Mouse (Mus musculus) forebrain, postnatal 0 days (tissue): ENCODE data around the gene Pinlyp. TPM values are rescaled to one million over a fixed set of nuclear protein-coding genes. Genes with fewer than 3 reads are reported as not detected.

Experiments used
- ATAC-seq: fragments of 200-750 bp; cut with Nextera tagmentation; 2 replicates; pipeline ENCODE4 v1.8.0; 2017; ENCODE audit warnings: mild to moderate bottlenecking, moderate library complexity
- DNase-seq: peaks from one replicate; pipeline ENCODE4 v3.0.0-alpha.2; 2015
- H3K27ac ChIP-seq: fragments of 300-500 bp; sonication (generic); 2 replicates; pipeline ENCODE4 v1.5.1; 2014; ENCODE audit warnings: low read depth, mild to moderate bottlenecking, antibody characterized with exemption, low read length, moderate library complexity, mixed read lengths
- H3K27me3 ChIP-seq: fragments of 300-500 bp; sonication (generic); 2 replicates; pipeline ENCODE4 v1.6.1; 2014; ENCODE audit warnings: mild to moderate bottlenecking, low read length, mixed read lengths; ENCODE audit not compliant: insufficient read depth
- H3K36me3 ChIP-seq: fragments of 300-500 bp; sonication (generic); 2 replicates; pipeline ENCODE4 v1.6.1; 2014; ENCODE audit warnings: mild to moderate bottlenecking, moderate library complexity; ENCODE audit not compliant: insufficient read depth
- H3K4me1 ChIP-seq: fragments of 300-500 bp; sonication (generic); 2 replicates; pipeline ENCODE4 v1.6.1; 2014; ENCODE audit warnings: antibody characterized with exemption; ENCODE audit not compliant: insufficient read depth
- H3K4me2 ChIP-seq: fragments of 300-500 bp; sonication (generic); 2 replicates; pipeline ENCODE4 v1.6.1; 2014; ENCODE audit warnings: low read depth, mild to moderate bottlenecking, moderate library complexity
- H3K4me3 ChIP-seq: fragments of 300-500 bp; sonication (generic); 2 replicates; pipeline ENCODE4 v1.5.1; 2014; ENCODE audit warnings: low read depth, low read length, mixed read lengths
- H3K9ac ChIP-seq: fragments of 300-500 bp; sonication (generic); 2 replicates; pipeline ENCODE4 v1.6.1; 2014; ENCODE audit warnings: mild to moderate bottlenecking
- H3K9me3 ChIP-seq: fragments of 300-500 bp; sonication (generic); 2 replicates; pipeline ENCODE4 v1.6.1; 2016; ENCODE audit warnings: low read length
- CTCF ChIP-seq: sonication (generic); IDR thresholded peaks from 2 replicates; pipeline ENCODE4 v1.5.1; 2016; ENCODE audit warnings: antibody characterized with exemption, control low read depth, low read depth
- WGBS: fragments of 180-500 bp; shearing (Covaris S2); extraction: QIAGEN DNeasy Blood & Tissue Kit; methylation state at CpG from one replicate; pipeline ENCODE4 v1.1.7; 2014; 5-methylcytosine and 5-hydroxymethylcytosine counted together
- polyA plus RNA-seq: library from polyadenylated mRNA; unstranded; fragments of >200 nt; fragmentation: Nextera tagmentation; extraction: Ambion mirVana; gene quantifications from 2 replicates; pipeline ENCODE4 v1.2.1, GENCODE M21; 2015
- total RNA-seq: library from RNA; depleted of rRNA; stranded (reverse); fragments of >200 nt; gene quantifications from 2 replicates; pipeline ENCODE4 v1.2.3, GENCODE M21; 2014

Pinlyp gene
- total and polyA plus RNA-seq, 2 experiments from 2014 or later = 0.43 TPM; not detected in 1

GRCm38 (mm10) chr7:24588336-24588735 is 42.4 kb upstream of the Pinlyp start:
- DNase-seq = no peak
- Histone ChIP-seq H3K9me3 (no peaks in the 10 kb centered on the region), H3K4me1 (peaks cover 3% of the 10 kb centered on the region; the same call in 1 of the 2 replicates), H3K9ac (no peak overlapping the region; the same call in 1 of the 2 replicates), H3K4me2 (no peak overlapping the region), H3K27ac (no peak overlapping the region), H3K27me3 (no peaks in the 10 kb centered on the region), H3K4me3 (no peak overlapping the region), H3K36me3 (no peaks in the 10 kb centered on the region)
- no peak for TF ChIP-seq CTCF
- no peak for ATAC-seq
- WGBS = 87% methylated on average over 13 of the region's 13 CpGs

GRCm38 (mm10) chr7:24587330-24588105 is 41.6 kb upstream of the Pinlyp start, which contains the start of the genes Ethe1 and Zfp575:
Ethe1 (plus strand) TSS chr7:24587543.
Zfp575 (minus strand) TSS chr7:24587641.
- TF ChIP-seq CTCF = peak; percentile 1; the same call in 1 of the 2 replicates
- peak; percentile 93 for DNase-seq
- Histone ChIP-seq H3K4me3 (peak within 1 kb of the TSS; percentile 73), H3K27me3 (no peaks in the 10 kb centered on the region), H3K9me3 (no peaks in the 10 kb centered on the region), H3K9ac (peak within 1 kb of the TSS; percentile 94), H3K4me2 (peak within 1 kb of the TSS; percentile 75), H3K4me1 (no peaks in the 10 kb centered on the region), H3K36me3 (no peaks in the 10 kb centered on the region), H3K27ac (peak within 1 kb of the TSS; percentile 80)
- 4% methylated on average over 30 of the region's 30 CpGs for WGBS
- ATAC-seq = peak; percentile 92

- 7% methylated on average over 8 of the region's 8 CpGs for WGBS
- H3K4me2 ChIP-seq = peak overlapping the region; percentile 75
- H3K9ac ChIP-seq = peak overlapping the region; percentile 94
- no peaks in the 10 kb centered on the region for H3K27me3 ChIP-seq
- H3K4me3 ChIP-seq = peak overlapping the region; percentile 73
- no peaks in the 10 kb centered on the region for H3K9me3 ChIP-seq
- H3K27ac ChIP-seq = peak overlapping the region; percentile 80
- H3K4me1 ChIP-seq = no peaks in the 10 kb centered on the region
- DNase-seq = no peak
- no peaks in the 10 kb centered on the region for H3K36me3 ChIP-seq
- no peak for TF ChIP-seq CTCF
- ATAC-seq = peak; percentile 50
Measured at GRCm38 (mm10) chr7:24586828-24587227, 40.9 kb upstream of the Pinlyp start.

GRCm38 (mm10) chr7:24585995-24586394 is 40.1 kb upstream of the Pinlyp start:
- no peak overlapping the region for H3K4me3 ChIP-seq
- H3K4me2 ChIP-seq = no peak overlapping the region
- no peaks in the 10 kb centered on the region for H3K27me3 ChIP-seq
- 50% methylated on average over 16 of the region's 16 CpGs for WGBS
- no peaks in the 10 kb centered on the region for H3K36me3 ChIP-seq
- no peak overlapping the region for H3K27ac ChIP-seq
- no peaks in the 10 kb centered on the region for H3K4me1 ChIP-seq
- no peak for TF ChIP-seq CTCF
- no peak for ATAC-seq
- DNase-seq = no peak
- no peak overlapping the region for H3K9ac ChIP-seq
- no peaks in the 10 kb centered on the region for H3K9me3 ChIP-seq

GRCm38 (mm10) chr7:24584876-24585275 is 39.0 kb upstream of the Pinlyp start:
- TF ChIP-seq CTCF = no peak
- ATAC-seq (no peak), DNase-seq (no peak)
- no peaks in the 10 kb centered on the region for H3K36me3 ChIP-seq
- no peaks in the 10 kb centered on the region for H3K4me1 ChIP-seq
- no peak overlapping the region for H3K4me2 ChIP-seq
- no peaks in the 10 kb centered on the region for H3K27me3 ChIP-seq
- H3K27ac ChIP-seq = no peak overlapping the region
- H3K4me3 ChIP-seq = no peak overlapping the region
- 91% methylated on average over 6 of the region's 6 CpGs for WGBS
- H3K9ac ChIP-seq = no peak overlapping the region
- no peaks in the 10 kb centered on the region for H3K9me3 ChIP-seq

GRCm38 (mm10) chr7:24577811-24578210 is 31.9 kb upstream of the Pinlyp start:
- 91% methylated on average over 10 of the region's 10 CpGs for WGBS

GRCm38 (mm10) chr7:24574224-24574796 is 28.4 kb upstream of the Pinlyp start:
- DNase-seq (no peak), ATAC-seq (no peak)
- H3K9ac ChIP-seq = no peak overlapping the region
- no peak for TF ChIP-seq CTCF
- no peaks in the 10 kb centered on the region for H3K27me3 ChIP-seq
- no peaks in the 10 kb centered on the region for H3K4me1 ChIP-seq
- peaks cover 8% of the 10 kb centered on the region; the same call in 1 of the 2 replicates for H3K36me3 ChIP-seq
- no peak overlapping the region for H3K27ac ChIP-seq
- H3K4me2 ChIP-seq = no peak overlapping the region
- H3K4me3 ChIP-seq = no peak overlapping the region
- H3K9me3 ChIP-seq = no peaks in the 10 kb centered on the region
- 71% methylated on average over 12 of the region's 12 CpGs for WGBS

More at GRCm38 (mm10) chr7:24577811-24578210, 31.9 kb upstream of the Pinlyp start:
- H3K27ac ChIP-seq = no peak overlapping the region
- H3K4me1 ChIP-seq = no peaks in the 10 kb centered on the region
- TF ChIP-seq CTCF = no peak
- H3K9ac ChIP-seq = no peak overlapping the region
- H3K4me2 ChIP-seq = no peak overlapping the region
- H3K9me3 ChIP-seq = no peaks in the 10 kb centered on the region
- H3K36me3 ChIP-seq = no peaks in the 10 kb centered on the region
- DNase-seq (no peak), ATAC-seq (no peak)
- H3K27me3 ChIP-seq = no peaks in the 10 kb centered on the region
- H3K4me3 ChIP-seq = no peak overlapping the region
